Mouse (Mus musculus) liver, embryonic 14.5 days (tissue): Measurements from ENCODE around the gene Hoxa7. TPM values are rescaled to one million over a fixed set of nuclear protein-coding genes. Genes with fewer than 3 reads are reported as not detected.

Source experiments
- ATAC-seq: fragments of 200-750 bp; cut with Nextera tagmentation; 2 replicates; pipeline ENCODE4 v1.8.0; 2017; ENCODE audit warnings: moderate number of reproducible peaks, mild to moderate bottlenecking, moderate library complexity; ENCODE audit not compliant: insufficient read depth
- DNase-seq, 3 experiments: peaks; one replicate each; pipeline ENCODE4 v3.0.0-alpha.2; 2012 to 2013; ENCODE audit warnings: low read depth in 3 of 3, low spot score in 3 of 3
- H3K27ac ChIP-seq: fragments of 300-500 bp; sonication (generic); 2 replicates; pipeline ENCODE4 v1.5.1; 2014; ENCODE audit warnings: moderate library complexity, mild to moderate bottlenecking, control low read depth, inconsistent platforms
- H3K27me3 ChIP-seq: fragments of 300-500 bp; sonication (generic); 2 replicates; pipeline ENCODE4 v1.6.1; 2014; ENCODE audit warnings: mild to moderate bottlenecking, low read length, moderate library complexity; ENCODE audit not compliant: control insufficient read depth, insufficient read depth
- H3K36me3 ChIP-seq: fragments of 300-500 bp; sonication (generic); replicated peaks from 2 replicates; pipeline ENCODE4 v1.6.1; 2014; ENCODE audit warnings: low read depth; ENCODE audit not compliant: control insufficient read depth, insufficient read depth
- H3K4me1 ChIP-seq, 2 experiments: fragments of 200-500 bp in 1 of 2; fragments of 300-500 bp in 1 of 2; sonication (generic) in 1 of 2; replicated peaks; 2 replicates each; pipeline ENCODE4 v1.6.1; 2012 to 2014; ENCODE audit warnings: antibody characterized with exemption in 1 of 2, inconsistent platforms in 1 of 2, low read length in 1 of 2; ENCODE audit not compliant: control insufficient read depth in 2 of 2, insufficient read depth in 2 of 2
- H3K4me2 ChIP-seq: fragments of 300-500 bp; sonication (generic); 2 replicates; pipeline ENCODE4 v1.6.1; 2014; ENCODE audit warnings: low read depth, mild to moderate bottlenecking, control low read depth, moderate library complexity
- H3K4me3 ChIP-seq, 2 experiments: fragments of 200-500 bp in 1 of 2; fragments of 300-500 bp in 1 of 2; sonication (generic) in 1 of 2; 2 replicates each; pipeline ENCODE4 v1.5.1; 2012 to 2014; ENCODE audit warnings: low read depth in 2 of 2, low read length in 2 of 2, mild to moderate bottlenecking in 2 of 2, control low read depth in 1 of 2, inconsistent platforms in 1 of 2, moderate library complexity in 1 of 2; ENCODE audit not compliant: insufficient read depth in 1 of 2
- H3K9ac ChIP-seq: fragments of 300-500 bp; sonication (generic); replicated peaks from 2 replicates; pipeline ENCODE4 v1.6.1; 2014; ENCODE audit warnings: mild to moderate bottlenecking, control low read depth, moderate library complexity
- H3K9me3 ChIP-seq: fragments of 300-500 bp; sonication (generic); 2 replicates; pipeline ENCODE4 v1.6.1; 2016; ENCODE audit warnings: low read length, mixed read lengths; ENCODE audit not compliant: control insufficient read depth
- CTCF ChIP-seq: IDR thresholded peaks from 2 replicates; pipeline ENCODE4 v1.5.1; 2016; ENCODE audit warnings: antibody characterized with exemption, low read depth, control low read depth
- EP300 ChIP-seq: IDR thresholded peaks from 2 replicates; pipeline ENCODE4 v1.6.1; 2016; ENCODE audit warnings: antibody characterized with exemption, low read depth
- WGBS: fragments of 180-500 bp; shearing (Covaris S2); extraction: QIAGEN DNeasy Blood & Tissue Kit; methylation state at CpG from one replicate; pipeline ENCODE4 v1.1.7; 2014; ENCODE audit not compliant: insufficient replicate concordance; 5-methylcytosine and 5-hydroxymethylcytosine counted together
- polyA plus RNA-seq, 2 experiments: library from polyadenylated mRNA; depleted of rRNA in 1 of 2; stranded (reverse) in 1 of 2; unstranded in 1 of 2; fragments of >200 nt; fragmentation: Nextera tagmentation in 1 of 2; extraction: Ambion mirVana in 1 of 2; gene quantifications; 2 replicates each; pipeline versions ENCODE4 v1.2.1 to v1.2.3; 2012 to 2014

Hoxa7 gene
- polyA plus RNA-seq, 2 experiments, result 0.23 to 0.26 TPM

DNA sequence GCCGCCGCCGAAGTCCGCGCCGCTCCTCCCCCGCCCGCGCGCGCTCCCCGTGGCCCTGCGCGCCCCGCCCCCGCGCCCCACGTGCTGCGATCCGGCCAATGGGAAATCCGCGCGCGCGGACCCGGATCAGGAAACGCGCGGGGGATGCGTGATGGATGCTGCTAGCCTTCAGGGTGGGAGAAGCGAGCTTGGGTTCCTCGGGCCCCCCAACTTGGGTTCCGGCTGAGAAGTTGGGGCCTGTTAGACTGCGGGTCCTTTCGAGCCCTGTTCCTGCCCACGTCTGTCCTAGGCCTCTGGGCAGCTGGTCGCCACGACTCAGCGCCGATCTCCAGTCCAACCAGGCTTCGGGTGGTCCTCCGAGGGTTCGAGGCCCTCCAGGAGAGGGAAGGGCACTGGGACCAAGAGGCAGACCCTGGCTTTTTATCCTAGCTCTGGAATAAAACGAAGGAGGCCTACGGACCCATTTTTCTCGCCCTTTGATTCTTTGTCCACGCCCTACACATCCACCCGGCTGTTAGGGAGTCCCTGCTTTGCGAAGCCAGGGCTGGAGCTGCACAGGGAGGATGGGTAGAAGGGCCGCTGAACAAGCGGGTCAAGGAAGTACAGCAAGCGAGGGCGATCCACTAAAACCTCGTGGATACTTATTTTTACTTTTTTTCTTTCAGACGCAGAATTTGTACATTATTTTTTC, 29.6 kb downstream of the Hoxa7 start:
- WGBS, result 2% methylated on average over 54 of the region's 55 CpGs
- H3K36me3 ChIP-seq, result no peaks in the 10 kb centered on the region
- peak overlapping the region; percentile 62 for H3K4me2 ChIP-seq
- ATAC-seq (no peak), DNase-seq (no peak)
- peak overlapping the region; percentile 48 to 51 for H3K4me3 ChIP-seq
- no peak overlapping the region for H3K9ac ChIP-seq
- peaks cover 79% of the 10 kb centered on the region for H3K27me3 ChIP-seq
- no peak for TF ChIP-seq EP300
- TF ChIP-seq CTCF, result no peak
- H3K4me1 ChIP-seq, result 0 out of 4 replicates have a peak, but pooled peaks cover 0 to 2% of the 10 kb centered on the region in 2 experiments
- no peaks in the 10 kb centered on the region for H3K9me3 ChIP-seq
- H3K27ac ChIP-seq, result no peak overlapping the region

- Histone ChIP-seq H3K36me3 (no peaks in the 10 kb centered on the region), H3K27ac (no peak within 1 kb of the TSS), H3K27me3 (peaks cover 78% of the 10 kb centered on the region), H3K4me1 (no peaks in the 10 kb centered on the region), H3K9me3 (no peaks in the 10 kb centered on the region), H3K9ac (no peak within 1 kb of the TSS; the same call in 1 of the 2 replicates), H3K4me2 (peak within 1 kb of the TSS; percentile 62), H3K4me3 (peak within 1 kb of the TSS; percentile 48 to 51)
- DNase-seq, result no peak
- no peak for ATAC-seq
- WGBS, result 2% methylated on average over 70 of the region's 102 CpGs
- no peak for TF ChIP-seq CTCF
- no peak for TF ChIP-seq EP300
These were observed 30.5 kb downstream of the Hoxa7 start, which contains the start of gene Hoxa4 for GRCm38 (mm10) chr6:52190906-52191810. Gene Hoxa4, minus strand, starts transcription at chr6:52191753.

GRCm38 (mm10) chr6:52190410-52190809, 31.2 kb downstream of the Hoxa7 start:
- peak overlapping the region; percentile 45; the same call in 1 of the 2 replicates for H3K4me2 ChIP-seq
- H3K9ac ChIP-seq, result no peak overlapping the region

GRCm38 (mm10) chr6:52189909-52190308, 31.7 kb downstream of the Hoxa7 start:
- ATAC-seq, result no peak
- H3K27me3 ChIP-seq, result peaks cover 83% of the 10 kb centered on the region
- H3K36me3 ChIP-seq, result no peaks in the 10 kb centered on the region
- no peak overlapping the region for H3K4me3 ChIP-seq
- H3K9me3 ChIP-seq, result no peaks in the 10 kb centered on the region
- H3K9ac ChIP-seq, result no peak overlapping the region
- H3K4me2 ChIP-seq, result no peak overlapping the region
- 27% methylated on average over 8 of the region's 8 CpGs for WGBS
- no peak for DNase-seq
- TF ChIP-seq EP300, result no peak
- TF ChIP-seq CTCF, result no peak
- H3K4me1 ChIP-seq, result no peaks in the 10 kb centered on the region
- no peak overlapping the region for H3K27ac ChIP-seq

More at GRCm38 (mm10) chr6:52190410-52190809, 31.2 kb downstream of the Hoxa7 start:
- WGBS, result 14% methylated on average over 23 of the region's 23 CpGs
- Histone ChIP-seq H3K27ac (no peak overlapping the region), H3K27me3 (peaks cover 83% of the 10 kb centered on the region), H3K36me3 (no peaks in the 10 kb centered on the region), H3K4me3 (no peak overlapping the region), H3K4me1 (no peaks in the 10 kb centered on the region), H3K9me3 (no peaks in the 10 kb centered on the region)
- TF ChIP-seq EP300 (no peak), CTCF (no peak)
- DNase-seq (no peak), ATAC-seq (no peak)

- WGBS, result 39% methylated on average over 5 of the region's 5 CpGs
- Histone ChIP-seq H3K9me3 (no peaks in the 10 kb centered on the region), H3K36me3 (no peaks in the 10 kb centered on the region), H3K27ac (no peak overlapping the region), H3K4me1 (no peaks in the 10 kb centered on the region), H3K9ac (no peak overlapping the region), H3K4me3 (no peak overlapping the region), H3K27me3 (peaks cover 82% of the 10 kb centered on the region), H3K4me2 (no peak overlapping the region)
- ATAC-seq (no peak), DNase-seq (no peak)
- TF ChIP-seq CTCF, result no peak
- TF ChIP-seq EP300, result no peak
These were observed 32.5 kb downstream of the Hoxa7 start for GRCm38 (mm10) chr6:52189172-52189591.
